Mouse (Mus musculus): Measurements from ENCODE around the gene Snx30.

Gene Snx30

GRCm38 (mm10) chr4:59821516-59821915, 15.9 kb downstream of the Snx30 start:
- DNase-seq (ENCODE audit: extremely low read depth, insufficient read length, low spot score), result no peak

GRCm38 (mm10) chr4:59822119-59822518, 16.5 kb downstream of the Snx30 start:
- DNase-seq (ENCODE audit: extremely low read depth, insufficient read length, low spot score), result no peak

- DNase-seq (ENCODE audit: extremely low read depth, insufficient read length, low spot score), result no peak
Observed at GRCm38 (mm10) chr4:59823470-59823869, 17.8 kb downstream of the Snx30 start.

GRCm38 (mm10) chr4:59824860-59825259, 19.2 kb downstream of the Snx30 start:
- no peak for DNase-seq (ENCODE audit: extremely low read depth, insufficient read length, low spot score)

- DNase-seq (ENCODE audit: extremely low read depth, insufficient read length, low spot score), result no peak
Observed at GRCm38 (mm10) chr4:59825634-59826033, 20.0 kb downstream of the Snx30 start.

- DNase-seq (ENCODE audit: extremely low read depth, insufficient read length, low spot score), result no peak
Observed at GRCm38 (mm10) chr4:59826381-59826780, 20.7 kb downstream of the Snx30 start.

- DNase-seq (ENCODE audit: extremely low read depth, insufficient read length, low spot score), result no peak
Observed at GRCm38 (mm10) chr4:59829072-59829471, 23.4 kb downstream of the Snx30 start.

- DNase-seq (ENCODE audit: extremely low read depth, insufficient read length, low spot score), result no peak
Observed at GRCm38 (mm10) chr4:59831038-59831437, 25.4 kb downstream of the Snx30 start.

- DNase-seq (ENCODE audit: extremely low read depth, insufficient read length, low spot score), result no peak
Observed at GRCm38 (mm10) chr4:59832810-59833209, 27.2 kb downstream of the Snx30 start.

- no peak for DNase-seq (ENCODE audit: extremely low read depth, insufficient read length, low spot score)
Observed at GRCm38 (mm10) chr4:59837659-59838058, 32.0 kb downstream of the Snx30 start.

- no peak for DNase-seq (ENCODE audit: extremely low read depth, insufficient read length, low spot score)
Observed at GRCm38 (mm10) chr4:59844460-59845244, 39.0 kb downstream of the Snx30 start.

- DNase-seq (ENCODE audit: extremely low read depth, insufficient read length, low spot score), result no peak
Observed at GRCm38 (mm10) chr4:59845245-59845637, 39.6 kb downstream of the Snx30 start.

GRCm38 (mm10) chr4:59847447-59847846, 41.8 kb downstream of the Snx30 start:
- DNase-seq (ENCODE audit: extremely low read depth, insufficient read length, low spot score), result no peak

GRCm38 (mm10) chr4:59850181-59850580, 44.5 kb downstream of the Snx30 start:
- DNase-seq (ENCODE audit: extremely low read depth, insufficient read length, low spot score), result no peak

- DNase-seq (ENCODE audit: extremely low read depth, insufficient read length, low spot score), result no peak
Observed at GRCm38 (mm10) chr4:59850886-59851623, 45.4 kb downstream of the Snx30 start.

- DNase-seq (ENCODE audit: extremely low read depth, insufficient read length, low spot score), result no peak
Observed at GRCm38 (mm10) chr4:59853155-59853554, 47.5 kb downstream of the Snx30 start.

- DNase-seq (ENCODE audit: extremely low read depth, insufficient read length, low spot score), result no peak
Observed at GRCm38 (mm10) chr4:59859693-59860425, 54.2 kb downstream of the Snx30 start.

- DNase-seq (ENCODE audit: extremely low read depth, insufficient read length, low spot score), result no peak
Observed at GRCm38 (mm10) chr4:59860431-59860830, 54.8 kb downstream of the Snx30 start.

GRCm38 (mm10) chr4:59861871-59862270, 56.2 kb downstream of the Snx30 start:
- DNase-seq (ENCODE audit: extremely low read depth, insufficient read length, low spot score), result no peak

GRCm38 (mm10) chr4:59862335-59862734, 56.7 kb downstream of the Snx30 start:
- no peak for DNase-seq (ENCODE audit: extremely low read depth, insufficient read length, low spot score)

GRCm38 (mm10) chr4:59863869-59864268, 58.2 kb downstream of the Snx30 start:
- DNase-seq (ENCODE audit: extremely low read depth, insufficient read length, low spot score), result no peak
